Mouse (Mus musculus) E14TG2a.4 (cell line): ENCODE measurements around the gene Uqcc1.

Source experiments
- CTCF ChIP-seq: conservative IDR thresholded peaks from 2 replicates; pipeline ENCODE4 v1.5.1; 2014; ENCODE audit warnings: low read length
- NANOG ChIP-seq: IDR thresholded peaks from 2 replicates; pipeline ENCODE4 v1.6.1; 2014; ENCODE audit warnings: borderline replicate concordance, low read length, mixed read lengths
- POU5F1 ChIP-seq: IDR thresholded peaks from 2 replicates; pipeline ENCODE4 v1.6.1; 2014; ENCODE audit warnings: low read length, borderline replicate concordance

DNA sequence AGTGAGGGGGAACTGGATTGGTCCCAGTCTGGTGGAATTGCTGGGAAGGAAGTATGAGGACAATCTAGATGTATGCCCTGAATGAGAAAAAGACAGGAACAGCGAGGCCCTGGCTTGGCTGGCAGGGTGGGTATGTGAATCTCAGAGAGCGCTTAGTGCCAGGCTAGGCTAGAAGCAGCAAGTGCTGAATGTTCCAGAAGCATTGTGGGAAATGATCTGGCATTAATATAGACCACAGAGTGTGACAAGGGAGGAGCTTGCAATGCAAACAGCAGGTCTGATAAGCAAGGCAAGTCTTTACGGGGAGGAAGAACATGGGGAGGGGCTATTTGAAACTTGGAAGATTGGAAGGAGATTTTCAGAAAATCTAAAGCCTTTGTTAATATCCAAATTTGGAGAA, 48.0 kb downstream of the Uqcc1 start:
- no peak for TF ChIP-seq CTCF
- TF ChIP-seq NANOG: no peak
- TF ChIP-seq POU5F1: no peak
